Mouse (Mus musculus) megakaryocyte progenitor cell, adult 5-6 weeks (primary cell): ENCODE data around the gene Clic3. TPM values are rescaled to one million over a fixed set of nuclear protein-coding genes. Genes with fewer than 3 reads are reported as not detected.
"Not testable (repeated sequence)": the region's sequence is repeated elsewhere in the genome, so short reads cannot be mapped to it uniquely, and the experiment has no call there.

Experiments
- ATAC-seq: replicated peaks from 2 replicates; pipeline ENCODE4 v1.8.0; 2016; ENCODE audit warnings: mild to moderate bottlenecking, moderate TSS enrichment, inconsistent platforms; ENCODE audit not compliant: poor library complexity
- total RNA-seq, 2 experiments: library from RNA; stranded (forward) in 1 of 2; stranded (reverse) in 1 of 2; fragments of 157-497, 149-512 nt in 1 of 2; fragments of 200-1000 nt in 1 of 2; gene quantifications; 2 replicates each; pipeline versions ENCODE4 v1.2.3 to v1.2.4; 2015 to 2017

Clic3 gene
- total RNA-seq (2015) (not detected in 2 replicates), total RNA-seq (2017) (0.27 TPM in 1 of 2 replicates, not detected in the other)

GRCm38 (mm10) chr2:25456205-25456953 lies at the start of gene Clic3:
Gene Clic3, plus strand, starts transcription at chr2:25456838.
- ATAC-seq = no peak

DNA sequence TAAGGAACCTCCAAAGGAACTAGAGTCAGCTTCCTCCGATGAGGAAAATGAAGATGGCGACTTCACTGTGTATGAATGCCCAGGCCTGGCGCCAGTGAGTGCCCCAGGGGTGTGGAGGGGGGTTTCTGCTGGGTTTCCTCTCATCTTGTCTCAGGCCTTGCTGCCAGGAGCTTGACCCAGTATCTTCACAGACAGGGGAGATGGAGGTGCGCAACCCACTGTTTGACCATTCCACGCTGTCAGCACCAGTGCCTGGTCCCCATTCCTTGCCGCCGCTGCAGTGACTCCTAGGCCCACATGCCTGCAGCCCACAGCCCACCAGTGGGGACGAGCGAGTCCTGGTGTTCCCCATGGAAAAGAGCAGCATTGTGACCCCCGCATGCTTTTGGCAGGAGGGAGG lies 47.7 kb upstream of the Clic3 start:
- ATAC-seq = no peak

DNA sequence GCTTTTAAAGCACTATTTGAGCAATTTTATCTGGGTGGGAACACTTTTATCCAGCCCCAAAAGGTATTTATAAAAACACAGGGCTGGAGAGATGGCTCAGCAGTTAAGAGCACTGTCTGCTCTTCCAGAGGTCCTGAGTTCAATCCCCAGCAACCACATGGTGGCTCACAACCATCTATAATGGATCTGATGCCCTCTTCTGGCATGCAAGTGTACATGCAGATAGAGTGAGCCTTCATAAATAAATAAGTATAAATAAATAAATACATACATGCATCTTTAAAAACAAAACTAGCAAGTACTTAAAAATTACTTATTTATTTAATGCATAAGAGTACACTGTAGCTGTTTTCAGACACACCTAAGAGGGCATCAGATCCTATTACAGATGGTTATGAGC lies 43.2 kb upstream of the Clic3 start:
- not testable (repeated sequence) for ATAC-seq

GRCm38 (mm10) chr2:25417426-25417825 lies 39.2 kb upstream of the Clic3 start:
- ATAC-seq = no peak

GRCm38 (mm10) chr2:25421896-25422295 lies 34.7 kb upstream of the Clic3 start:
- peak; percentile 29 for ATAC-seq

GRCm38 (mm10) chr2:25422587-25423410 lies 33.8 kb upstream of the Clic3 start, which contains the start of gene Fut7:
Gene Fut7, plus strand, starts transcription at chr2:25423267.
- peak; percentile 69 for ATAC-seq

- ATAC-seq = no peak
Measured at GRCm38 (mm10) chr2:25423626-25424025, 33.0 kb upstream of the Clic3 start.

GRCm38 (mm10) chr2:25425481-25425880 lies 31.2 kb upstream of the Clic3 start:
- no peak for ATAC-seq

DNA sequence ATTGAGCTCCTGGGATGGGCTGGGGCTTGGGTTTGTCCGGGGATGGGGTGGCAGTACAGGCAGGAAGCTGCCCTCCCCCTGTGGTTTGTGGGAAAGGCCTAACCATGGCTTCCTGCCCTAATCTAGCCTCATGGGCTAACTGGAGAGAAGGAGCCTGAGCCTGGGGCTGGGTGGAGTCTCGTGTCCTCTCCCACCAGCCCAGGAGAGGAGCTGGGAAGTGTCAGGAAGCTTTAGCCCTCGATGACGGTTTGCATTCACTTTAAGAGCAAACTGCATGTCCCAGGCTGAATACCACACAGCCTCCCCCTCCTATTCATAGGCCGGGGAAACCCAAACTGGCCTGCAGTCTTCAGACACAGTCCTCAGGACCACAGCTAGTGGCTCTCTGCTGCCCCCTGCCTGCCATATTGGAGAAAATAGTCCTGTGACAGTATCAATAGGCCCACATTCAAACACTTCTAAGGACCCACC lies 29.9 kb upstream of the Clic3 start:
- ATAC-seq = peak; percentile 51

GRCm38 (mm10) chr2:25427256-25427655 lies 29.4 kb upstream of the Clic3 start:
- no peak for ATAC-seq

DNA sequence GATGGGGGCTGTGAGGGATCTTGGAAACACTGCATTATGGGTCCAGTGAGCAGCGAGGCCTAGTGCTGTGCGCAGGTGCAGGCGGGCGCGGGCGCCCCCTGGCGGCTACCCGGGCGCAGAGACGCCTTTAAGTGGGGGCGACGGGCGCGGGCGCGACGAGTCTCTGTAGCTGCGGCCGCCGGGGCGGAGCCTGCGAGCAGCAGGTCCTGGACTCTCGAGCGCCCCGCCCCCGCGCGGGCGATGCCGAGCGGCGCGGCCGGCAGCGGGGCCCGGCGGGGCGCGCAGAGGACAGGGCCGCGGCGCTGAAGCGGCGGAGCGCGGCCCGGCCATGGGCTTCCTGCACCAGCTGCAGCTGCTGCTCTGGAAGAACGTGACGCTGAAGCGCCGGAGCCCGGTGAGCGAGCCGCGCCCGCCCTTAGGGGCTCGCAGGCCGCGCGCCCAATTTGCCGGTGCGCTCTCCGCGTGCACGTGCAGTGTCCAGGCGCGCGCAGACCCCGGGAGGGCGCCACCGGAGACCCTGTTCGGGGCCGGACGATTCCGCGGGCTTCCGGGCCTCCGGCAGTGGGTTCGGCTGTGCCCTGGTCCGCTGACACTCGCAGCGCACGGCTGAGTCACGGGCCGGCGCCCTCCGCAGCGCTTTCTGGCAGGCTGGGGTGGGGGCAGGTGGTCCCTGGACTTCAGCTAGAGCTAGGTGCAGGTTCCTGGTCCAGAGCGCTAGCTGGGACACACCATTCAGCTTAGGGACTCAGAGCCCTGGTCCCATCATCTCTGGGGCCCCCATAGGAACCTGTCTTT lies 28.0 kb upstream of the Clic3 start, which contains the start of gene Abca2:
TSS of gene Abca2 (plus strand) at position 262 of the 795 bp plus-strand sequence.
- peak; percentile 74 for ATAC-seq

- ATAC-seq = no peak
Measured at GRCm38 (mm10) chr2:25429435-25430180, 27.0 kb upstream of the Clic3 start.

DNA sequence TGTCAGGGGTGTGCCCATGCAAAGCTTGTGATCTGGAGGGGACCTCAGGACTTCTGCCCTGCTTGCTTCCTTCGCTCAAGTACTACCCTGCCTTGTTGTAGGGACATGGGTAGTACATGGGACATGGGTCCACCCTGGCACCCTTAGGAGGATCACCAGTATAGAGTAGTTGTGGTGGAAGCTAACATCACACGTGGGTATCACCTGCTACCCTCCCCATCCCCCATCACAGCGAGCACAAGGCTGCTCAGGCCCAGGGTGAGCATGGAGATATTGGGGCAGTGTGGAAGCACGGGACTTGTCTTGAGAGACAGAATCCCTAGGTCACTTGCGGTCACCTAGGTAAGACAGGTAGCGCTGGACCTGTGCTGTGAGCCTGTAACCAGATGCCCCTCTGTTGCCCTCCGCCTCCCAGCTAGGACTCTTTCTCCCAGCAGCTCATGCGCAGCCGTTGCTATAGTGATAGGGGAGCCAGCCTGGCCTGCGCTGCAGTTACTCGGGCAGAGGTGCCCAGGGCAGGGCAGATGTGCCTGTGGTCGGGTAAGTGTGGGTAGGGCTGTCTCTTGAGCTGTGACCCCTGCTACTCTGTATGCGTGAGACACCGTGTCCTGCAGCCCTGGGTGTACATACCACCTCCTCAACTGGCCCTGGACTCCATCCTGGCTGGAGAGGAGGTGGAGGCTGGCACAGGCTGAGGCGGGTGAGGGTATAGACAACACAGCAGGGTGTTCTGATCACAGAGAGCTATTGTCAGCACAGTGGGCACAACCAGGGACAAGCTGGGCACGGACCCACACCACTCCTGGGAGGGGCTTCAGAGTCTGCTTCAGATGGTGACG lies 26.0 kb upstream of the Clic3 start:
- ATAC-seq = no peak

DNA sequence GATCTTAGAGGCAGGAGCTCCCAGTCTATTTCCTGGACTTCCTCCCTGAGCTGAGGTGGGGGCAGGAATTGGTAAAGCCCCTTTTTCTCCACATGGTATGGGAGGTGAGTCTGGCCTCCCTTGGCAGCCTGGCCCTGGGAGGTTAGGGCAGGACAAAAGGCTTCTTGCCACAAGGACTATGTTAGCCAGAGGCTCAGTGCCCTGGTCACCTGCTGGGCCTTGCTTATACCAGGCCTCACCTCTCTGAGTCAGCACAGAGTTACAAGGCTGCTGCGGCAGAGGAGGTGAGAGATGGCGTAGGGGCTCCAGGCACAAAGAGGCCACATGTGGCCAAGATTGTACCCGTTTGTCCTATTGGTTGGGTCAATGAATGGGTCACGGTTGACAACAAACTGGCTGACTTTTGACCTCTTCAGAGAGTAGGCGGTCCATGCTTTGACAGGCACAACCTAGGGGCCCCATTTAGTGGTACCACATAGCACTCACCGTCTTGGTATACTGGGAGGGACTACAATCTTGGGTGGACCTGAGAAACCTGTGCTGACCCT lies 25.3 kb upstream of the Clic3 start:
- ATAC-seq = no peak

DNA sequence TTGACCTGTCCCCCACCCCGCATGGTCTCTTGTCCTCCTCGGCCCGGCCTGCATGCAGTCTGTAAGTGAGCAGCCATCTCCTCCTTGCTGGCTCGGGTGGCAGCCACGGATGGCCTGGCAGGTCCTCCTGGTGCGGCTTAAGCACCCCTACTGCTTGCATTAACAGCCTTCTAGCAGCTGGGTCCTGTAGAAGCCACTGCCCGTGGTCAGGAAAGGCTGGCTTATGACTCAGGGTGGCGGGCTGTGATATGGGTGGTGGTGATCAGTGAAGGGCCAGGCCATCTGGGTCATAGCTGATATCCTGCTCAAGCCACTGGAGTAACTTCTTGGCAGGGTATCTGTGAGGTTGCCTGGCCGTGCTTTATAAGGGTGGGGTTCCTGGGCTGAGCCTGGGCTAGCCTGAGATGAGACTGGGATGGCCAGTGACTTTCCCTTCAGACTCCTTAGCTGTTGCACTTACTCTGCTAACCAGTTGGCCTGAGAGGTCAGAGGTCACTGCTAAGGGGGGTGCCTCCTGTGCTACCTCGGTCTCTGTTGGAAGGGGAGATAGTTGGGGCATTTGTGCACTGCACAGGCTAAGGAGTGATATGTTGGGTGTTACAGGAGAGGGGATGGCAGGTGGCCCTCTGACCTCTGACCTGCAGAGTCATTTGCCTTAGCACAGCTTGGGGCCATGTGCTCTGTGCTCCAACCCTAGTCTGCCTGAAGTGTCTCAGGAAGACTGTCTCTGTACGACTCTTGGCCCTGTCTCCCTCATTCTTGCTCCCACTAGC lies 24.1 kb upstream of the Clic3 start:
- peak; percentile 60 for ATAC-seq

DNA sequence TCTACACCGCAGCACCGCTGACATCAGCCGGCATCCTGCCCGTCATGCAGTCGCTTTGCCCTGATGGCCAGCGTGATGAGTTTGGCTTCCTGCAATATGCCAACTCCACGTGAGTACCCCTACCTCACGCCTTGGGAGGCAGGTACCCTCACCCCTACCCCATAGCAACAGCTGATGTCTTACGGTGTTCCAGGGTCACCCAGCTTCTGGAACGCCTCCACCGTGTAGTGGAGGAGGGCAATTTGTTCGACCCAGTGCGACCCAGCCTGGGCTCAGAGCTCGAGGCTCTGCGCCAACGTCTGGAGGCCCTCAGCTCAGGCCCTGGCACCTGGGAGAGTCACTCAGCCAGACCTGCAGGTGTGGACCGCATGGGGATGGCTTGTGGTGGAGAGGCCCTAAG lies 23.5 kb upstream of the Clic3 start:
- ATAC-seq = no peak

- no peak for ATAC-seq
Measured at GRCm38 (mm10) chr2:25434292-25434691, 22.3 kb upstream of the Clic3 start.

GRCm38 (mm10) chr2:25436286-25436820 lies 20.3 kb upstream of the Clic3 start:
- ATAC-seq = no peak
